Mouse (Mus musculus) hindbrain, postnatal 0 days (tissue): ENCODE results near the gene Map4k3. TPM values are rescaled to one million over a fixed set of nuclear protein-coding genes. Genes with fewer than 3 reads are reported as not detected.

Source experiments
- ATAC-seq: fragments of 200-750 bp; cut with Nextera tagmentation; 2 replicates; pipeline ENCODE4 v1.8.0; 2017; ENCODE audit warnings: mild to moderate bottlenecking, moderate TSS enrichment, moderate library complexity
- DNase-seq: peaks from one replicate; pipeline ENCODE4 v3.0.0-alpha.2; 2015; ENCODE audit warnings: low spot score
- H3K27ac ChIP-seq: fragments of 300-500 bp; sonication (generic); 2 replicates; pipeline ENCODE4 v1.5.1; 2014; ENCODE audit warnings: mild to moderate bottlenecking
- H3K27me3 ChIP-seq: fragments of 300-500 bp; sonication (generic); 2 replicates; pipeline ENCODE4 v1.6.1; 2014; ENCODE audit warnings: low read length, mixed read lengths; ENCODE audit not compliant: insufficient read depth
- H3K36me3 ChIP-seq: fragments of 300-500 bp; sonication (generic); 2 replicates; pipeline ENCODE4 v1.6.1; 2014; ENCODE audit warnings: low read length, mixed read lengths; ENCODE audit not compliant: insufficient read depth
- H3K4me1 ChIP-seq: fragments of 300-500 bp; sonication (generic); 2 replicates; pipeline ENCODE4 v1.6.1; 2014; ENCODE audit warnings: antibody characterized with exemption, low read length, mixed read lengths; ENCODE audit not compliant: insufficient read depth
- H3K4me2 ChIP-seq: fragments of 300-500 bp; sonication (generic); 2 replicates; pipeline ENCODE4 v1.6.1; 2014; ENCODE audit warnings: low read depth, mild to moderate bottlenecking, low read length, moderate library complexity, mixed read lengths
- H3K4me3 ChIP-seq: fragments of 300-500 bp; sonication (generic); 2 replicates; pipeline ENCODE4 v1.5.1; 2014; ENCODE audit warnings: low read length
- H3K9ac ChIP-seq: fragments of 300-500 bp; sonication (generic); replicated peaks from 2 replicates; pipeline ENCODE4 v1.6.1; 2014; ENCODE audit warnings: mild to moderate bottlenecking, low read length, moderate library complexity, mixed read lengths
- H3K9me3 ChIP-seq: fragments of 300-500 bp; sonication (generic); 2 replicates; pipeline ENCODE4 v1.6.1; 2016; ENCODE audit warnings: low read length, mixed read lengths
- CTCF ChIP-seq: IDR thresholded peaks from 2 replicates; pipeline ENCODE4 v1.5.1; 2016; ENCODE audit warnings: antibody characterized with exemption, control low read depth, low read depth
- WGBS: fragments of 180-500 bp; shearing (Covaris S2); extraction: QIAGEN DNeasy Blood & Tissue Kit; methylation state at CpG from one replicate; pipeline ENCODE4 v1.1.7; 2014; 5-methylcytosine and 5-hydroxymethylcytosine counted together
- polyA plus RNA-seq: library from polyadenylated mRNA; unstranded; fragments of >200 nt; fragmentation: Nextera tagmentation; extraction: Ambion mirVana; gene quantifications from 2 replicates; pipeline ENCODE4 v1.2.1, GENCODE M21; 2015
- total RNA-seq: library from RNA; depleted of rRNA; stranded (reverse); fragments of >200 nt; gene quantifications from 2 replicates; pipeline ENCODE4 v1.2.3, GENCODE M21; 2014

The Map4k3 gene
- total and polyA plus RNA-seq, 2 experiments from 2014 or later = 17.7 to 46.5 TPM

GRCm38 (mm10) chr17:80698930-80699329 is 29.4 kb downstream of the Map4k3 start:
- no peak overlapping the region for H3K9ac ChIP-seq
- WGBS = 40% methylated on average over 7 of the region's 7 CpGs
- peak overlapping the region; percentile 41; the same call in 1 of the 2 replicates for H3K27ac ChIP-seq
- H3K27me3 ChIP-seq = no peaks in the 10 kb centered on the region
- no peaks in the 10 kb centered on the region for H3K9me3 ChIP-seq
- no peaks in the 10 kb centered on the region for H3K36me3 ChIP-seq
- no peak overlapping the region for H3K4me3 ChIP-seq
- H3K4me2 ChIP-seq = no peak overlapping the region
- TF ChIP-seq CTCF = no peak
- peaks cover 18% of the 10 kb centered on the region; the same call in 1 of the 2 replicates for H3K4me1 ChIP-seq
- DNase-seq (peak; percentile 20), ATAC-seq (peak; percentile 34; the same call in 1 of the 2 replicates)

DNA sequence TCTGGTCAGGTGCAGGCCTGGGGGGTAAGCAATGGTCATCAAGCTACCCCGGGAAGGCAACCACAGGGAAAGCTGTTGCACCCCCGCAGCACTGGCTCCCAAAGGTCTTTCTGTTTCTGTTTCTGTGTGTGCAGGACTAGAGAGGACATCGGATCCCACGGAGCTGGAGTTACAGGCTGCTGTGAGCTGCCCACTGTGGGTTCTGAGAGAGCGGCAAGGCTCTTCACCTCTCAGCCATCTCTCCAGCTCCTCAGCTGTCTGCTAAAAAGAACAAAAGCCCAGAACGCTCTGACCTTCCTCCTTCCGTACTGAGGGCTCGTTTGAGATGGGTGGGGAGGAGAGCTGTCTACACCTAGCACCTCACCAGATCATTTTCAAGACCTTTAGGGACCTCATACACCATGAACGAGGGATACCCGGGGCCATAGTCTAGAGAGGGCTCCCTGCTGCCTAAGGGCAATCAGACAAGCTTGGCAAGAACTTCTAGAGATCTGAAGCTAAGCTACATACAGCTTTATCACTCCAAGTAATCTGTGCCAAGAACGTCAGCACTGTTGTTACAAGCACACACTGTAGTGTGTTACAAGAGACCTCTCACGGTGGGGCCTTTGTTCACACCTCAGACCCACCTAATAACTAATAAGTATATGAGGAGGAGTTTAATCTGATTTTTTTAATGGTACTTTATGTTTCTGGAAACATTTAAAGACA is 29.9 kb downstream of the Map4k3 start:
- no peak for ATAC-seq
- H3K4me3 ChIP-seq = no peak overlapping the region
- no peaks in the 10 kb centered on the region for H3K27me3 ChIP-seq
- no peak overlapping the region for H3K4me2 ChIP-seq
- peaks cover 19% of the 10 kb centered on the region; the same call in 1 of the 2 replicates for H3K4me1 ChIP-seq
- 51% methylated on average over 12 of the region's 12 CpGs for WGBS
- no peak for TF ChIP-seq CTCF
- H3K9ac ChIP-seq = no peak overlapping the region
- peak overlapping the region; percentile 41; the same call in 1 of the 2 replicates for H3K27ac ChIP-seq
- DNase-seq = no peak
- H3K9me3 ChIP-seq = no peaks in the 10 kb centered on the region
- H3K36me3 ChIP-seq = no peaks in the 10 kb centered on the region

- no peak overlapping the region for H3K4me2 ChIP-seq
- WGBS = 72% methylated on average over 5 of the region's 5 CpGs
- no peak overlapping the region for H3K9ac ChIP-seq
- H3K27ac ChIP-seq = no peak overlapping the region
- ATAC-seq (peak; percentile 44; the same call in 1 of the 2 replicates), DNase-seq (no peak)
- H3K9me3 ChIP-seq = no peaks in the 10 kb centered on the region
- H3K27me3 ChIP-seq = no peaks in the 10 kb centered on the region
- H3K4me3 ChIP-seq = no peak overlapping the region
- peaks cover 19% of the 10 kb centered on the region; the same call in 1 of the 2 replicates for H3K4me1 ChIP-seq
- TF ChIP-seq CTCF = no peak
- no peaks in the 10 kb centered on the region for H3K36me3 ChIP-seq
Observed at GRCm38 (mm10) chr17:80696956-80697355, 31.3 kb downstream of the Map4k3 start.

- DNase-seq = no peak
Observed at GRCm38 (mm10) chr17:80696210-80696609, 32.1 kb downstream of the Map4k3 start.

DNA sequence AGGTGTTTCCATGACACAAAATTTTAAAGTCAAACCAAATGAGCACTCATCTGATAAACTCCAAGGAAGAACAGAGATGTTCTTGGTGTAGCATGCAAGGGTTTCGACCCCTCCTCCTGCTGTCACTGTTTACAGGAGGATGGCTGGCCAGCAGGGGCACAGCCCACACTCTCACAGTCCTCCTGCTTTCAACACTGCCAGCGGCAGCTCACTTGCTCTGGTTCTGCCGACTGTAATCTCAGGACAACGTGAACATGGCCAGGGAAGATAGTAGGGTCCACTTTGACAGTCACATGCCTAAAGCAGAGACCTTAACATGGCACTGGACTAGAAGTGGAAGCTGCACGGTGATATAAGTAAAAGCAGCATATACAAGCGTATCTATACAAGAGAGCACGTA is 34.6 kb downstream of the Map4k3 start:
- ATAC-seq = no peak
- H3K9ac ChIP-seq = no peak overlapping the region
- no peak overlapping the region for H3K27ac ChIP-seq
- no peak overlapping the region for H3K4me3 ChIP-seq
- no peaks in the 10 kb centered on the region for H3K27me3 ChIP-seq
- 53% methylated on average over 7 of the region's 7 CpGs for WGBS
- H3K9me3 ChIP-seq = no peaks in the 10 kb centered on the region
- no peak for DNase-seq
- no peak overlapping the region for H3K4me2 ChIP-seq
- H3K36me3 ChIP-seq = no peaks in the 10 kb centered on the region
- peaks cover 14% of the 10 kb centered on the region; the same call in 1 of the 2 replicates for H3K4me1 ChIP-seq
- peak; percentile 44 for TF ChIP-seq CTCF

More at GRCm38 (mm10) chr17:80696210-80696609, 32.1 kb downstream of the Map4k3 start:
- H3K4me3 ChIP-seq = no peak overlapping the region
- no peak overlapping the region for H3K9ac ChIP-seq
- no peaks in the 10 kb centered on the region for H3K9me3 ChIP-seq
- TF ChIP-seq CTCF = no peak
- H3K36me3 ChIP-seq = no peaks in the 10 kb centered on the region
- ATAC-seq = no peak
- H3K27me3 ChIP-seq = no peaks in the 10 kb centered on the region
- peaks cover 19% of the 10 kb centered on the region; the same call in 1 of the 2 replicates for H3K4me1 ChIP-seq
- 87% methylated on average over 6 of the region's 6 CpGs for WGBS
- H3K27ac ChIP-seq = no peak overlapping the region
- no peak overlapping the region for H3K4me2 ChIP-seq

DNA sequence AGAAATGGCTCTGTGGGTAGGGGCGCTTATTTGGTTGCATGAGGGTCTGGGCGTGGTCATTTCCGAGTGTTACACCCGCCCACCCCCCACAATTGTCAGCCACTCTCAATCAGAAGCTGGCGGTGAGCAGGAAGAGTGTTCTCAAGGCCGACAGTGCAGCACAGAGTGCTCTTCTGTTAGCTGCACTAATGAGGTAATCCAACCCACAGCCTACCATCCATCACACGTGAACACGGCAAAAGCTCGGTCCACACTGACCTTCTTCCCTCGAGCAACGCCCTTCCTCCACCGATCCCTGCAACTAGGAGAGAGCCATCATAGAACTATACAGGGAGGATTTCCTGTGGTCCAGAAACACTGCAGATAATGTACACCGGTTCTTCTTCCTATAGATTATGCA is 36.1 kb downstream of the Map4k3 start:
- ATAC-seq = no peak
- whole genome bisulfite sequencing = 79% methylated on average over 13 of the region's 13 CpGs
- H3K9ac ChIP-seq = no peak overlapping the region
- peaks cover 3% of the 10 kb centered on the region; the same call in 1 of the 2 replicates for H3K4me1 ChIP-seq
- H3K27ac ChIP-seq = no peak overlapping the region
- no peak overlapping the region for H3K4me2 ChIP-seq
- no peak for TF ChIP-seq CTCF
- DNase-seq = no peak
- no peaks in the 10 kb centered on the region for H3K27me3 ChIP-seq
- H3K36me3 ChIP-seq = no peaks in the 10 kb centered on the region
- H3K9me3 ChIP-seq = no peaks in the 10 kb centered on the region
- H3K4me3 ChIP-seq = no peak overlapping the region

DNA sequence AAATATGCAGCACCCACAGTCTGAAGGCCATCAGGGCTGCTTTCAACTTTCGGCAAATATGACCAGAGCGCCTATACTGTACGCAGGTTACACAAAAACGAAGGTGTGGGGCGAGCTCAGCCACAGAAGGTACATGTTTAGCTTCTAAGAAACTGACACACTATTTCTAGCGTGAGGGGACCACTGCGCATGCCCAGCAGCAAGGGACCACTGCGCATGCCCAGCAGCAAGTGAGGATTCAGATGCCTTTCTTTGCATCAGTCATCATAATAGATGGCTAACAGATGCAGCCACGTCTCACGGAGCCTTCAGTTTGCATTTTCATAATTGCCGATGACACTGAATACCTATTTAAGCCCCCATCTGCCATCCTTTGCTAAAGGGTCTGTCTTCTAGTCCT is 39.6 kb downstream of the Map4k3 start:
- Histone ChIP-seq H3K27me3 (no peaks in the 10 kb centered on the region), H3K36me3 (no peaks in the 10 kb centered on the region), H3K27ac (no peak overlapping the region), H3K9me3 (no peaks in the 10 kb centered on the region), H3K4me1 (no peaks in the 10 kb centered on the region), H3K9ac (no peak overlapping the region), H3K4me3 (no peak overlapping the region), H3K4me2 (no peak overlapping the region)
- DNase-seq (peak; percentile 32), ATAC-seq (no peak)
- no peak for TF ChIP-seq CTCF
- WGBS = 78% methylated on average over 11 of the region's 11 CpGs
